Mouse (Mus musculus): ENCODE data around the gene Pih1d1. TPM values are rescaled to one million over a fixed set of nuclear protein-coding genes. Genes with fewer than 3 reads are reported as not detected.
A peak's percentile ranks its signal among the peaks of the same experiment; 100 is the strongest.

The Pih1d1 gene
- total RNA-seq, 1 experiment = 70.2 TPM

DNA sequence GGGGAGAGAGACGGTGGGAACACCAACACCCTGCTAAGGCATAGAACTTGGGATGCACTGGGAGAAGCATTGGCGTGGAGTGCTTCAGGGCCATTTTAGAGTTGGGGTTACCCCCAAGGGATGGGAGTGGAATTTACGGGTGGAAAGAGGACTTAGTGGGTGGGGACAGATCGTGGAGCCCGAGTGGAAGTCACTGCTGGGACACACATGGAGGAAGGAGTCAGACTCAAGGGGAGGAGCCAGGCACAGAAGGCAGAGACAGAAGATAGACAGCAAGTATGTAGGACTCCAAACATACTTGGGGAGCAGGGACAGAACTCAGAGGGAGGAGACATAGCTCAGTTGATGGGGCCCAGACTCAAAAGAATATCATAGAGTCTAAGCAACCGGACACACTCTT, 8.4 kb downstream of the Pih1d1 start:
- H3K9ac ChIP-seq (ENCODE audit: insufficient read depth, low read depth, low read length, poor library complexity, severe bottlenecking) = no peak overlapping the region
- H3K36me3 ChIP-seq (ENCODE audit: control insufficient read depth, insufficient read depth, low read length, poor library complexity, severe bottlenecking) = peaks cover 10% of the 10 kb centered on the region
- no peak for DNase-seq (ENCODE audit: low read depth, low spot score)
- H3K9me3 ChIP-seq (ENCODE audit: control insufficient read depth, insufficient read depth, low read depth, low read length) = no peaks in the 10 kb centered on the region
- peaks cover 2 to 10% of the 10 kb centered on the region in 2 experiments; a peak in 2 of 4 replicates for H3K4me1 ChIP-seq (ENCODE audit: control insufficient read depth in 2 of 2, insufficient read depth in 2 of 2, low read length in 2 of 2, poor library complexity in 1 of 2)
- TF ChIP-seq ZNF384 (IDR thresholded peaks at IDR 0.05; ENCODE audit: low read depth, low read length) (no peak), MAFK (IDR thresholded peaks at IDR 0.05; ENCODE audit: insufficient read depth, low read depth, low read length) (no peak), HCFC1 (IDR thresholded peaks at IDR 0.05; ENCODE audit: borderline replicate concordance, insufficient read depth, low read length) (no peak), CHD2 (IDR thresholded peaks at IDR 0.05; ENCODE audit: low read depth, low read length) (no peak)
- peak overlapping the region in 1 of 2 experiments; percentile 13; a peak in 1 of 4 replicates for H3K4me3 ChIP-seq (ENCODE audit: insufficient read depth in 1 of 2, low read depth in 1 of 2, low read length in 2 of 2, poor library complexity in 1 of 2, severe bottlenecking in 1 of 2)
- in situ Hi-C loops (cut with MboI; ENCODE audit: low sequenced_read_pairs in 2 of 2, unreplicated experiment in 2 of 2) = no loop called here
- no peak overlapping the region for H3K27ac ChIP-seq (ENCODE audit: insufficient read depth, low read depth, low read length, poor library complexity, severe bottlenecking)

DNA sequence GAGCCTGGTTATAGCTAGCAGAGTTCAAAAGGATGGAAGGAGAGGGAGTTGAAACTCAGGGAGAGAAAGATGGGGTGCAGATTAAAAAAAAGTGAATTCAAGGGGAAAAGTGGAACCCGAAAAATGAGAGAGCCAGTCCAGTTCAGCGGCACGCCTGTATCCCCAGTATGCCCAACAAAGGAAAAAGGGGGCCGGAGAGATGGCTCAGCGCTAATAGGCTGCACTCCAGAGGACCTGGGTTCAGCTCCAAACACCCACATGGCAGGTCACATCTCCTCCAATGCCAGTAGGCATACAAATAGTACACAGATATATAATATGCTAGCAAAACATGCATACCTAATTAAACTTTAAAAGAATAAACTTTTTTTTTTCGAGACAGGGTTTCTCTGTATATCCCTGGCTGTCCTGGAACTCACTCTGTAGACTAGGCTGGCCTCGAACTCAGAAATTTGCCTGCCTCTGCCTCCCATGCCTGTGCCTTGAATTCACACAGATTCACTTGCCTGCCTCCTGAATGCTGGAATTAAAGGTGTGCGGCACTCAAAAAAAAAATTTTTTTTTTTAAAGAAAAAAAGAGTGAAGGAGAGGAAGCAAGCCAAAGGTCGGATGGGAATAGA, 9.0 kb downstream of the Pih1d1 start:
- in situ Hi-C loops (cut with MboI; ENCODE audit: low sequenced_read_pairs in 2 of 2, unreplicated experiment in 2 of 2) = no loop called here

DNA sequence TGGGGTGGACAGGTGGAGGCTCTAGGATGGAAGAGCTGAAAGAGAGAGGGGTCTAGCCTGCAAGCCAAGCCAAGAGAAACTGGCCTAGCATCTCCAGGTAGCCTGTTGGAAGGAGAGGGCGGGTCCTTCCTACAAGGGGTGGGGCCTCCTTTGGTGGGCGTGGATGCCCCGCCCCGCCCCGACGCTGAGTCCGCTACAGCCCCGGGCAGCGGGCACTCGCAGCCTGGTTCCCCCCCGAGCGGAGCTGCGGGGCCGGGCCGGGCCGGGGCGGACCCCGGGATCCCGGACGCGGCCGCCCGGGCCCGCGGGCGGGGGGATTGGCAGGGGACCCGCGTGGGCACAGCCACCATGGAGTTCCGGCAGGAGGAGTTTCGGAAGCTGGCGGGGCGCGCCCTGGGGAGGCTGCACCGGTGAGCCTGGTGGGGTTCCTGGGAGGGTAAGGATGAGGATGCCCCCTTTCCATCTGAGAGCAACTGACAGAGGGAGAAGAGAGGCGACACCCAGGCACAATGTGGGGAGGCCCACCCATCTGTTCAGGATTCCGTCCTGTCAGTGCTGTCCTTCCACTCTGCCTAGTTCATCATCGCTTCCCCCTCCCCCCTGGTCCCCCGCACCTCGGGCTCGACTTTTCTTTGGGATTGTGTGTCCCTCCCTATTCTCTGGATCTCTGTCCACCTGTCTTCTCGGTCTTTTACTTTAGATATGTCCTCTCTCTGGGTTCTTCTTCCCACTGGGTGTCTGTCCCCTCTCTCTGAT, 9.8 kb downstream of the Pih1d1 start, which contains the start of gene Slc17a7:
TSS of gene Slc17a7 (plus strand) at position 215 of the 756 bp plus-strand sequence.
- Histone ChIP-seq H3K36me3 (ENCODE audit: control insufficient read depth, insufficient read depth, low read length, poor library complexity, severe bottlenecking) (peaks cover 7% of the 10 kb centered on the region; the same call in 1 of the 2 replicates), H3K4me1 (ENCODE audit: control insufficient read depth in 2 of 2, insufficient read depth in 2 of 2, low read length in 2 of 2, poor library complexity in 1 of 2) (peaks cover 2 to 21% of the 10 kb centered on the region in 2 experiments; a peak in 2 of 4 replicates), H3K9me3 (ENCODE audit: control insufficient read depth, insufficient read depth, low read depth, low read length) (no peaks in the 10 kb centered on the region), H3K27ac (ENCODE audit: insufficient read depth, low read depth, low read length, poor library complexity, severe bottlenecking) (no peak within 1 kb of the TSS), H3K9ac (ENCODE audit: insufficient read depth, low read depth, low read length, poor library complexity, severe bottlenecking) (peak within 1 kb of the TSS; percentile 57; the same call in 1 of the 2 replicates), H3K4me3 (ENCODE audit: insufficient read depth in 1 of 2, low read depth in 1 of 2, low read length in 2 of 2, poor library complexity in 1 of 2, severe bottlenecking in 1 of 2) (peak within 1 kb of the TSS; percentile 61 to 80)
- no peak for TF ChIP-seq MAFK (IDR thresholded peaks at IDR 0.05; ENCODE audit: insufficient read depth, low read depth, low read length)
- TF ChIP-seq CHD2 (IDR thresholded peaks at IDR 0.05; ENCODE audit: low read depth, low read length) = no peak
- no peak for TF ChIP-seq ZC3H11A (IDR thresholded peaks at IDR 0.05; ENCODE audit: borderline replicate concordance, low read depth, low read length)
- TF ChIP-seq ZNF384 (IDR thresholded peaks at IDR 0.05; ENCODE audit: low read depth, low read length) = no peak
- no peak for TF ChIP-seq HCFC1 (IDR thresholded peaks at IDR 0.05; ENCODE audit: borderline replicate concordance, insufficient read depth, low read length)
- in situ Hi-C loops (cut with MboI; ENCODE audit: low sequenced_read_pairs in 2 of 2, unreplicated experiment in 2 of 2) = no loop called here
- DNase-seq (ENCODE audit: low read depth, low spot score) = peak; percentile 51

More for the DNA sequence above, 9.0 kb downstream of the Pih1d1 start:
- H3K9me3 ChIP-seq (ENCODE audit: control insufficient read depth, insufficient read depth, low read depth, low read length) = no peaks in the 10 kb centered on the region
- H3K4me3 ChIP-seq (ENCODE audit: insufficient read depth in 1 of 2, low read depth in 1 of 2, low read length in 2 of 2, poor library complexity in 1 of 2, severe bottlenecking in 1 of 2) = 0 out of 4 replicates have a peak overlapping the region, but pooled peaks of 1 of the 2 experiments have one; percentile 61
- TF ChIP-seq HCFC1 (IDR thresholded peaks at IDR 0.05; ENCODE audit: borderline replicate concordance, insufficient read depth, low read length) (no peak), MAFK (IDR thresholded peaks at IDR 0.05; ENCODE audit: insufficient read depth, low read depth, low read length) (no peak), CHD2 (IDR thresholded peaks at IDR 0.05; ENCODE audit: low read depth, low read length) (no peak), ZNF384 (IDR thresholded peaks at IDR 0.05; ENCODE audit: low read depth, low read length) (no peak)
- no peak overlapping the region for H3K9ac ChIP-seq (ENCODE audit: insufficient read depth, low read depth, low read length, poor library complexity, severe bottlenecking)
- DNase-seq (ENCODE audit: low read depth, low spot score) = no peak
- no peak overlapping the region for H3K27ac ChIP-seq (ENCODE audit: insufficient read depth, low read depth, low read length, poor library complexity, severe bottlenecking)
- peaks cover 2 to 15% of the 10 kb centered on the region in 2 experiments; a peak in 2 of 4 replicates for H3K4me1 ChIP-seq (ENCODE audit: control insufficient read depth in 2 of 2, insufficient read depth in 2 of 2, low read length in 2 of 2, poor library complexity in 1 of 2)
- peaks cover 9% of the 10 kb centered on the region for H3K36me3 ChIP-seq (ENCODE audit: control insufficient read depth, insufficient read depth, low read length, poor library complexity, severe bottlenecking)

DNA sequence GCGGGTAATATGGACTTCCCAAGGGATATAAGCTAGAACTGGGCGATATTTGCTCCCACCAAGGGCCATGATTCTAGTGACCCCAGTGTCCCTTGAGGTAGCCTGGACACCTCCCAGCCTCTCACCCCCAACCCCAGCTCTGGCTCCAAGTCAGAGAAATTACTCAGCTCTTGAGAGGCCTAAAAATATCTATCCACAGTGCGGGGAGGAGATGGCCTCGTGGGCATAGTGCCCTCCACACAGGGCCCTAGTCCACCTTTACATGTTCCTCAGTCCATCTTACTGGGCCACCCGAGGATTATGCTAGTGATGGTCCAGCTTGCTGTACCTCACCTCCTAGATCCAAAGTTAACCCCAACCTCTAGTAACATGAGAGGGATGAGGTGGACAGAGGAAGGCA, 10.7 kb downstream of the Pih1d1 start:
- DNase-seq (ENCODE audit: low read depth, low spot score) = no peak
- peaks cover 5% of the 10 kb centered on the region; the same call in 1 of the 2 replicates for H3K36me3 ChIP-seq (ENCODE audit: control insufficient read depth, insufficient read depth, low read length, poor library complexity, severe bottlenecking)
- H3K9me3 ChIP-seq (ENCODE audit: control insufficient read depth, insufficient read depth, low read depth, low read length) = no peaks in the 10 kb centered on the region
- H3K4me3 ChIP-seq (ENCODE audit: insufficient read depth in 1 of 2, low read depth in 1 of 2, low read length in 2 of 2, poor library complexity in 1 of 2, severe bottlenecking in 1 of 2) = no peak overlapping the region
- no peak for TF ChIP-seq ZNF384 (IDR thresholded peaks at IDR 0.05; ENCODE audit: low read depth, low read length)
- TF ChIP-seq MAFK (IDR thresholded peaks at IDR 0.05; ENCODE audit: insufficient read depth, low read depth, low read length) = no peak
- peaks cover 2 to 21% of the 10 kb centered on the region in 2 experiments; a peak in 2 of 4 replicates for H3K4me1 ChIP-seq (ENCODE audit: control insufficient read depth in 2 of 2, insufficient read depth in 2 of 2, low read length in 2 of 2, poor library complexity in 1 of 2)
- no peak overlapping the region for H3K27ac ChIP-seq (ENCODE audit: insufficient read depth, low read depth, low read length, poor library complexity, severe bottlenecking)
- no peak overlapping the region for H3K9ac ChIP-seq (ENCODE audit: insufficient read depth, low read depth, low read length, poor library complexity, severe bottlenecking)
- in situ Hi-C loops (cut with MboI; ENCODE audit: low sequenced_read_pairs in 2 of 2, unreplicated experiment in 2 of 2) = no loop called here
